Mouse (Mus musculus): Measurements from ENCODE around the gene Frat1. TPM values are rescaled to one million over a fixed set of nuclear protein-coding genes. Genes with fewer than 3 reads are reported as not detected.

Gene Frat1
- polyA plus RNA-seq, 1 experiment from 2014 or later, result 22.7 TPM

DNA sequence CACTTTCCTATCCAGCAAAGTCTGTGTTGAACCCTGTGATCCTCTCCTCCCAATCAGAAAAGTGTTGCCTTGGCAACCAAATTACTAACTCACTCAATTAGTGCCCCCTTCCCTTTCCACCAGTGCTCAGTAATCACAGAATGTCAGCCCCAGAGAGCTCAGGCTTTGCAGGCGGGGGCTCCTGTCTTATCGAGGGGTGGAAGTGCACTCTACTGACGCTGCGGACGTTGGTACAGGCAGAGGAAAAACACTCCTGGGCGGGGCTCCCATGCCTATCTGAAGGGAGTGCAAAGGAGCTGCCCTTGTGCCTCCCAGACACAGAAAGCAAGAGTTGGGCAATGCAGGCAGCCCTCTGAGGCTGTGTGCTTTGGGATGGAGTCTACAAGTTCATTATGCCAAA lies 6.0 kb downstream of the Frat1 start:
- H3K27me3 ChIP-seq (replicated peaks), result no peaks in the 10 kb centered on the region
- 0 out of 2 replicates have a peak overlapping the region, but pooled peaks have one; percentile 14 for H3K9ac ChIP-seq (replicated peaks)
- ATAC-seq (ENCODE audit: low FRiP score), result peak; percentile 68
- H3K4me3 ChIP-seq (replicated peaks), result 0 out of 2 replicates have a peak overlapping the region, but pooled peaks have one; percentile 3
- H3K36me3 ChIP-seq, result no peaks in the 10 kb centered on the region
- 2% methylated on average over 6 of the region's 6 CpGs for WGBS
- no peaks in the 10 kb centered on the region for H3K9me3 ChIP-seq (replicated peaks)
- H3K4me2 ChIP-seq, result peak overlapping the region; percentile 51
- H3K4me1 ChIP-seq, result peaks cover 41% of the 10 kb centered on the region
- H3K27ac ChIP-seq (replicated peaks), result peak overlapping the region; percentile 58; the same call in 1 of the 2 replicates

DNA sequence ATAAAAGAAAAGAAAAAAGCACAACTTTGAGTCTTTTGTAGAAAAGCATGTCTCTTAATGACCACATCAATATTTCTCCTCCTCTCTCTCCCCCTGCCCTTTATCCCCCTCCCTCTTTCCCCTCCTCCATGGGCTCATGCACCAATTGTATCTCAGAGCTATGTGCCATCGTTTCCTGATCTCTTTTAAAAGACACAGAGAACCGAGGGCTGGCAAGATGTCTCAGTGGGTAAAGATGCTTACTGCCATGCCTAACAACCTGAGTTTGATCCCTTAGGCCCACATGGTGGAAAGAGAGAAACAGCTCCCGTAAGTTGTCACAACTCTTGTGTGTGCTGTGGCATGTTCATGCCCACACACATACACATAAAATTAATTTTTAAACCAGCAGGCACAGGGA lies 6.9 kb downstream of the Frat1 start:
- H3K4me2 ChIP-seq, result no peak overlapping the region
- no peak overlapping the region for H3K9ac ChIP-seq (replicated peaks)
- no peaks in the 10 kb centered on the region for H3K27me3 ChIP-seq (replicated peaks)
- no peak overlapping the region for H3K4me3 ChIP-seq (replicated peaks)
- H3K4me1 ChIP-seq, result peaks cover 34% of the 10 kb centered on the region
- ATAC-seq (ENCODE audit: low FRiP score), result no peak
- H3K9me3 ChIP-seq (replicated peaks), result no peaks in the 10 kb centered on the region
- H3K27ac ChIP-seq (replicated peaks), result no peak overlapping the region
- no peaks in the 10 kb centered on the region for H3K36me3 ChIP-seq
- WGBS, result 57% methylated on average over 3 of the region's 3 CpGs

DNA sequence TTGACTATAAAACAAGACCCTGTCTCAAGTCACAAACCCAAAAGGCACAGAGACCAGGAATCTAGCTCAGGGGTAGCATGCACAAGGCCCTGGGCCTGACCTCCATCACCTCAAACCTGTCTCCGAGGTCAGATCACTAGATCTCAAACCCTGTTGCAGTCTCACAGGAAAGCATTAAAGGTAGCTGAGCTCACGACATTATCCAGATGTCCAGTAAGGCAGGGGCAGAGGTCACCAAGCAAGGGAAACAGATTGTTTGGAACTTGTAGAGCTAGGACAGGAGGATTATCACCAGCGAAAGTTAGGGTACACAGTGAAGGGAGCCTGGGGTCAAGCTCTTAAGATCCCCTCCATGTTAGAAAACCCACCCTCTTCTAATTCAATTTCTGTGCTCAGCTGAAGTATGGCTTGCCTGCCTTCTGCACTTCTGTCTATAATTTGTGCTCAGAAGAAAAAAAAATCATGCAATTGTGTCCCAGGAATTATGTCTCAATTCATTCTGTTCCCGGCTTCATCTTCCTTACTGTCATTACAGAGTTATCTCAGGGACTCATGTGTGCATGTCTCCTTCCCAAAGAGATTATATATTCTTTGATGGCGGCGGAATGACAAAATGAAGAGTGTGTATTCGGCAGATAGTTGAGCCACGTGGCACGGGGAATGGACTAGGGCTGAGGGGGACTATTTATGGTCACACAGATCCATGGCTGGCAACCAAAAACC lies 7.6 kb downstream of the Frat1 start:
- Histone ChIP-seq H3K9ac (replicated peaks) (no peak overlapping the region), H3K27ac (replicated peaks) (no peak overlapping the region)
- no peak for ATAC-seq (ENCODE audit: low FRiP score)

DNA sequence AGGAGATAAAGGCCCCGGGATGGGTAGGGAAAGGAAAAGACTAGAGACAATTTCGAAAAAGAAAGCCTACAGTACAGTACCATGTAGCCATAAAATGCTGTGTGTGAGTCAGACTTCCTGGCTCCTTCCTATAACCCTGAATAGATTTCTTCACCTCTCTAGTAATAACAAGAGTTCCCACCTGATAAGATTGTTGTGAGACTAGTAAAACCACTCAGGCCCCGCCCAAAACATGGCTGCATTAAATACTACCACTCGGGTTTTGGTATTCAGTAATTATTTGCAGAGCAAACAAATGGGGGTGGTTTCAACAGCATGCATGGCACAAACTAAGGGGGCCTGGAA lies 8.1 kb downstream of the Frat1 start:
- H3K4me2 ChIP-seq, result no peak overlapping the region
- no peaks in the 10 kb centered on the region for H3K9me3 ChIP-seq (replicated peaks)
- no peaks in the 10 kb centered on the region for H3K36me3 ChIP-seq
- H3K9ac ChIP-seq (replicated peaks), result no peak overlapping the region
- no peak overlapping the region for H3K27ac ChIP-seq (replicated peaks)
- H3K4me3 ChIP-seq (replicated peaks), result no peak overlapping the region
- 73% methylated on average over 4 of the region's 4 CpGs for WGBS
- ATAC-seq (ENCODE audit: low FRiP score), result no peak
- no peaks in the 10 kb centered on the region for H3K27me3 ChIP-seq (replicated peaks)
- H3K4me1 ChIP-seq, result peaks cover 22% of the 10 kb centered on the region

More for the DNA sequence above, 7.6 kb downstream of the Frat1 start:
- Histone ChIP-seq H3K4me2 (no peak overlapping the region), H3K4me3 (replicated peaks) (no peak overlapping the region), H3K4me1 (peaks cover 28% of the 10 kb centered on the region), H3K27me3 (replicated peaks) (no peaks in the 10 kb centered on the region), H3K36me3 (no peaks in the 10 kb centered on the region), H3K9me3 (replicated peaks) (no peaks in the 10 kb centered on the region)
- WGBS, result 79% methylated on average over 9 of the region's 9 CpGs

- Histone ChIP-seq H3K9ac (replicated peaks) (no peak overlapping the region), H3K4me3 (replicated peaks) (no peak overlapping the region), H3K4me1 (peaks cover 13% of the 10 kb centered on the region), H3K9me3 (replicated peaks) (no peaks in the 10 kb centered on the region), H3K27ac (replicated peaks) (no peak overlapping the region), H3K36me3 (no peaks in the 10 kb centered on the region), H3K27me3 (replicated peaks) (no peaks in the 10 kb centered on the region), H3K4me2 (no peak overlapping the region)
- no peak for ATAC-seq (ENCODE audit: low FRiP score)
- 61% methylated on average over 6 of the region's 6 CpGs for WGBS
Measured at GRCm38 (mm10) chr19:41838808-41839207, 9.0 kb downstream of the Frat1 start.

DNA sequence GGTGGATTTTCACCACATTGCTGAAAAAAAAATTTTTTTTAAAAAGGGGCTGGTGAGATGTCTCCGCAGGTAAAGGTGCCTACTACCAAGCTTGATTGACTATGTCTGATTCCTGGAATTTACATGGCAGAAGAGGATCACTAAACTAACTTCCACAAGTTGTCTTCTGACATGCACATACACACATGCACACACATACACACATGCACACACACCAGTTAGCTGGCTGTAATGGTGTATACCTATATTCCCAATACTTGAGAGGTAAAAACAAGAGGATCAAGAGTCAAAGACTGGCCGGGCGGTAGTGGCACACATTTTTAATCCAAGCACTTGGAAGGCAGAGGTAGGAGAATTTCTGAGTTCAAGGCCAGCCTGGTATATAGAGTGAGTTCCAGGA lies 9.9 kb downstream of the Frat1 start:
- WGBS, result 95% methylated on average over 3 of the region's 3 CpGs
- Histone ChIP-seq H3K36me3 (no peaks in the 10 kb centered on the region), H3K4me2 (no peak overlapping the region), H3K9me3 (replicated peaks) (no peaks in the 10 kb centered on the region), H3K4me3 (replicated peaks) (no peak overlapping the region), H3K27me3 (replicated peaks) (no peaks in the 10 kb centered on the region), H3K4me1 (peaks cover 13% of the 10 kb centered on the region), H3K9ac (replicated peaks) (no peak overlapping the region), H3K27ac (replicated peaks) (no peak overlapping the region)
- no peak for ATAC-seq (ENCODE audit: low FRiP score)

DNA sequence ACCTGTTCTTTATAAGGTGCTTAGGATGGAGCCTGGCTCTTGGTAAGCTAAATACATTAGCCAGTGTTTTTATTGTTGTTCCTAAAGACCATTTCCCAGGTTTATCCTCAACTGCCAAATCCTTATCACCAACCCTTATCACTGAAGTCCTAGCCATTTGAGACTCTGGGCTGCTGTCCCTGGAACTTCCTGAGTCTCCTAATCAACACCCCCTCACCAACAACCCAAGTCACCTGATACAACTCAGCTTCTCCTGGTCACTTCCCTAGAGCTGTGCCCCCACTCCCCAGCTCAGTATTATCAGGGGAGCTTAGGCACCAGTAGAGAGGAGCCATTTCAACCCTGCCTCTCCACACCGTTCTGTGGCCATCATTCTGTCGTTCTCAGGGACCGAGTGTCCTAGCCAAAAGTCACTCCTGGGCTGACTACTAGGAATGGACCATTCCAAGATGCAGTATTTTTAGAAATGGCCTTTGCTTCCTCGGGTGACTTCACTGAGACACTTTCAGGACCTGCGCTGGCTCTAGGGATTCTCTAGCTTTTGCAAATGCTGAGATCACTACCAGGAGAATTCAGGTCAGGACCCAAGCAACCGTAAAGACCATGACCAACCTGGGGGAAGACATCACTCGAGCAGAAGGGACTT lies 11.5 kb downstream of the Frat1 start:
- Histone ChIP-seq H3K9ac (replicated peaks) (no peak overlapping the region), H3K9me3 (replicated peaks) (no peaks in the 10 kb centered on the region), H3K4me2 (no peak overlapping the region), H3K4me3 (replicated peaks) (no peak overlapping the region), H3K27ac (replicated peaks) (no peak overlapping the region), H3K4me1 (peaks cover 11% of the 10 kb centered on the region), H3K27me3 (replicated peaks) (no peaks in the 10 kb centered on the region), H3K36me3 (no peaks in the 10 kb centered on the region)
- ATAC-seq (ENCODE audit: low FRiP score), result no peak
- WGBS, result 85% methylated on average over 7 of the region's 7 CpGs

- Histone ChIP-seq H3K4me3 (replicated peaks) (no peak overlapping the region), H3K36me3 (no peaks in the 10 kb centered on the region), H3K27ac (replicated peaks) (no peak overlapping the region), H3K4me1 (peaks cover 19% of the 10 kb centered on the region), H3K9me3 (replicated peaks) (no peaks in the 10 kb centered on the region), H3K27me3 (replicated peaks) (no peaks in the 10 kb centered on the region), H3K4me2 (no peak overlapping the region), H3K9ac (replicated peaks) (no peak overlapping the region)
- 83% methylated on average over 4 of the region's 4 CpGs for WGBS
- ATAC-seq (ENCODE audit: low FRiP score), result no peak
Measured at GRCm38 (mm10) chr19:41842196-41842595, 12.4 kb downstream of the Frat1 start.

GRCm38 (mm10) chr19:41842706-41843105 lies 12.9 kb downstream of the Frat1 start:
- Histone ChIP-seq H3K27ac (replicated peaks) (no peak overlapping the region), H3K27me3 (replicated peaks) (no peaks in the 10 kb centered on the region), H3K36me3 (no peaks in the 10 kb centered on the region), H3K9ac (replicated peaks) (no peak overlapping the region), H3K4me1 (peaks cover 19% of the 10 kb centered on the region), H3K4me3 (replicated peaks) (no peak overlapping the region), H3K4me2 (no peak overlapping the region), H3K9me3 (replicated peaks) (no peaks in the 10 kb centered on the region)
- WGBS, result 89% methylated on average over 4 of the region's 4 CpGs
- no peak for ATAC-seq (ENCODE audit: low FRiP score)

- H3K9me3 ChIP-seq (replicated peaks), result no peaks in the 10 kb centered on the region
- no peak overlapping the region for H3K4me2 ChIP-seq
- H3K9ac ChIP-seq (replicated peaks), result no peak overlapping the region
- ATAC-seq (ENCODE audit: low FRiP score), result no peak
- no peak overlapping the region for H3K27ac ChIP-seq (replicated peaks)
- no peaks in the 10 kb centered on the region for H3K36me3 ChIP-seq
- WGBS, result 86% methylated on average over 6 of the region's 6 CpGs
- peaks cover 19% of the 10 kb centered on the region for H3K4me1 ChIP-seq
- H3K27me3 ChIP-seq (replicated peaks), result no peaks in the 10 kb centered on the region
- H3K4me3 ChIP-seq (replicated peaks), result no peak overlapping the region
Measured at GRCm38 (mm10) chr19:41844345-41844744, 14.6 kb downstream of the Frat1 start.

DNA sequence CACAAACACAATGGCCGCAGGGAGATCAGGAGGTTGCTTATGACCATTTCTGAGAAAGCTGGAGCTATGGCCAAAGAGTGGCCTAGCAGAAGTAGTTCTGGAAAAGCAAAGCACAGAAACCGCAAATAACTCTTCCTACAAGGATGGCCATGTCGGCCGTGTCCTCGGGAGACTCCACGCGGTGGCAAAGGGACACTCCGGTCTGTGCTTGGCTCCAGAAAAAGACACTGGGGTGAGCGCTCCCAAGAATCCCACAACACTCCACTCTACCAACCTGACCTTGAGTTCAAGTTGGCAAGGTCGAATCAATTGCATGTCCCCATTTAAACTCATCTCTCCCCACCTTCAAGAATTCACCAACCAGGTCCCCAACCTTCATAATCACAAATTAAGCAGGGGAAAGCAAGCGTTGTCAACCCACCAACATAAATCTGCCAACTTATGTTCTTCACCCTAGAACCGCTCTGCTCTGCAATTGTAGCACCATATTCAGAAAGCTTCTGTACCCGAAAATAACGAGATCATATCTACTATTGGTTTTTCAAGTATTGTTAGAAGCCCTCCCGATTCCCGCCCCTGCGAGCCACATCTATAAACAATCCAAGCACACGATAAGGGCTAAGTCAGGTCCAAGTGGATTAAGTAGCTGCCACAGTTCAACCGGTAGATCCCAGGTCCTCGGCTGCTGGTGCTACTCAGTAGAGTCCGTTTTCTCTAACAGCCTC lies 16.8 kb downstream of the Frat1 start:
- ATAC-seq (ENCODE audit: low FRiP score), result no peak

More for the DNA sequence above, 16.8 kb downstream of the Frat1 start:
- Histone ChIP-seq H3K27ac (replicated peaks) (peak overlapping the region; percentile 97), H3K27me3 (replicated peaks) (no peaks in the 10 kb centered on the region), H3K9me3 (replicated peaks) (no peaks in the 10 kb centered on the region), H3K4me3 (replicated peaks) (peak overlapping the region; percentile 82), H3K4me2 (peak overlapping the region; percentile 89), H3K4me1 (peaks cover 39% of the 10 kb centered on the region), H3K36me3 (no peaks in the 10 kb centered on the region), H3K9ac (replicated peaks) (peak overlapping the region; percentile 72)
- 11% methylated on average over 21 of the region's 21 CpGs for WGBS

Measured in neural tube, embryonic 15.5 days (tissue).